Mouse (Mus musculus): ENCODE data around the gene Zc3h7b. TPM values are rescaled to one million over a fixed set of nuclear protein-coding genes. Genes with fewer than 3 reads are reported as not detected.

Gene Zc3h7b
- polyA plus RNA-seq, 1 experiment from 2014 or later: 34.8 TPM

DNA sequence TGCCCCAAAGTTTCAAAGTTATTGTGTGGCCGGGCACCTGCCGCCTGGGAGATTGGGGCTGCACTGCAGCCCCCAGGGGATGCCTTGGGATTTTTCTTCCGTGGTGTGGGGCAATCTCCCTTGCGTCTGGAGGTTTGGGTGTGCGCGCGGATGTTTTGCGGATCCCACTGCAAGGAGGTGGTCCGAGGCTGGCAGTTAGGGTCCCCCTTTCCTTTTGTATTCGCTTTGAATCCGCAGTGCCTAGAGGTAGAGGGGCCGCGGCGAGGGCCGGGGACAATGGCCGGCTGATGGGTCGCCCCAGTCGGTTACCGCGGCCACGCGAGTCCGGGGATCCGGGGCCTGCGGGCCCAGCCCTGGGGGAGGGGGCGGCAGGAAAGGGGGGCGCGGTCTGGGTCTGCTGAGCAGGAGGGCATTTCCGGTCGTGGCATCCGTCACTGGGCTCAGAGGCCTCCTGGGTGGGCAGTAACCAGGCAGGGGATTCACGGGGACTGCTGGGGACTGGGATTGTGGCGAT is 801 bp downstream of the Zc3h7b start:
- Histone ChIP-seq H3K4me1 (peaks cover 37% of the 10 kb centered on the region), H3K9me3 (replicated peaks) (no peaks in the 10 kb centered on the region), H3K36me3 (no peaks in the 10 kb centered on the region), H3K27me3 (no peaks in the 10 kb centered on the region), H3K4me3 (replicated peaks) (peak overlapping the region; percentile 93), H3K4me2 (peak overlapping the region; percentile 84), H3K9ac (peak overlapping the region; percentile 97), H3K27ac (peak overlapping the region; percentile 94)
- ATAC-seq (replicated peaks; ENCODE audit: low FRiP score): peak; percentile 73
- 0% methylated on average over 33 of the region's 33 CpGs for WGBS

DNA sequence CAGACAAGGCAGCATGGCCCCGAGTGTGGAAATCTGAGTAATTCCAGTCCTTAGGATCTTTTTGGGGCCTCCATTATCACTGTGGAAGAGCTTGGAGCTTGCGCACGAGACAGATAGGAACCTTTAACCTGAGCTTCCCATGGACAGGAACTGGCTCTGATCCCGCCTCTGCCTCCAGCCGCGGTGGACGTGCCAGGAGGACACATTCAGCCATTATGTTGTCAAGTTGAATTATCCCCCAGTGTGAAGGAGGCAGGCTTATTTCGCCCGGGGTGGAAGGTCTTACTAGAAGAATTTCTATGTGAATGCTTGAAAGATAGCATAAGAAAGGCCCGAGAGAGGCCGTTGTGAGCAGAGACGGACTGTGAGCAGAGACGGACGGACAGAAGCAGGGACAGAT is 4.9 kb downstream of the Zc3h7b start:
- Histone ChIP-seq H3K9me3 (replicated peaks) (no peaks in the 10 kb centered on the region), H3K4me2 (peak overlapping the region; percentile 35; the same call in 1 of the 2 replicates), H3K4me3 (replicated peaks) (0 out of 2 replicates have a peak overlapping the region, but pooled peaks have one; percentile 3), H3K9ac (no peak overlapping the region), H3K4me1 (peaks cover 42% of the 10 kb centered on the region), H3K27ac (peak overlapping the region; percentile 80), H3K36me3 (0 out of 2 replicates have a peak, but pooled peaks cover 8% of the 10 kb centered on the region), H3K27me3 (no peaks in the 10 kb centered on the region)
- WGBS: 12% methylated on average over 14 of the region's 14 CpGs
- ATAC-seq (replicated peaks; ENCODE audit: low FRiP score): no peak; the same call in 1 of the 2 replicates

DNA sequence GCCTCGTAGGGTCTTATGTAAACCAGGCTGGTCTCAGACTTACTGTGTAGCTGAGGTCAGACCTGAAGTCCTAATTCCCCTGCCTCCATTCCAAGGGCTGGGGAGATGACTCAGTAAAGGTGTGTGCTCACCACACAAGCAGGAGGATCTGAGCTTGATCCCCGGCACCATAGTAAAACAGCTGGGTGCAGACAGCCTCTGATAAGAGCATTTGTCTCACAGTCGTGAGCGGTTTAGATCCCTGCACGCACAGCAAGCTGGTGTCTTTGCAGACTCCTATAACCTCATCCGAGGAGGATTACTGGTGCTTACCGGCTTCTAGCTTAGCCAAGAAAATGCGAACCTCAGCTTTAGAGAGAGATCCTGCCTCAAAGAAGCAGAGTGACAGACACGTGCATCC is 8.8 kb downstream of the Zc3h7b start:
- no peak overlapping the region for H3K4me3 ChIP-seq (replicated peaks)
- no peak overlapping the region for H3K9ac ChIP-seq
- H3K27ac ChIP-seq: no peak overlapping the region
- ATAC-seq (replicated peaks; ENCODE audit: low FRiP score): no peak
- 97% methylated on average over 9 of the region's 9 CpGs for WGBS
- H3K27me3 ChIP-seq: no peaks in the 10 kb centered on the region
- H3K4me2 ChIP-seq: no peak overlapping the region
- H3K4me1 ChIP-seq: peaks cover 31% of the 10 kb centered on the region
- H3K36me3 ChIP-seq: peaks cover 21% of the 10 kb centered on the region
- H3K9me3 ChIP-seq (replicated peaks): no peaks in the 10 kb centered on the region

DNA sequence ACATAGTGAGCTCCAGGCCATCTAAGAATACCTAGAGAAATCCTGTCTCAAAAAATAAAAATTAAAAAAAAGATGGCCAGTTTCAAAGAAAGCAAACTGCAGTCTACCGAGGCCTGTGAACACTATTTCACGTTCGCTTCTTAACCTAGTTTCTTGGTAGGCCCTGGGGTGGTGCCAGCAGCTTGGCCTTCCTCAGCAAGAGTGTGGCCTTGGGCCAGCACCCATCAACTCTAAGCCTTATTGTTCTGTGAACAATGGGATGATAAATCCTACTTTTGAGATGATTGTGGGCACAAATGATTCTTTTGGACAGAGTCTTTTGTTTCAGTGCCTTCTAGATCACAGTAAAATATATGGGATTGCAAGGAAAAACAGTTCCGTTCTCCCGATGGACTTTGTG is 13.8 kb downstream of the Zc3h7b start:
- peaks cover 6% of the 10 kb centered on the region; the same call in 1 of the 2 replicates for H3K4me1 ChIP-seq
- ATAC-seq (replicated peaks; ENCODE audit: low FRiP score): no peak
- WGBS: 86% methylated on average over 5 of the region's 5 CpGs

DNA sequence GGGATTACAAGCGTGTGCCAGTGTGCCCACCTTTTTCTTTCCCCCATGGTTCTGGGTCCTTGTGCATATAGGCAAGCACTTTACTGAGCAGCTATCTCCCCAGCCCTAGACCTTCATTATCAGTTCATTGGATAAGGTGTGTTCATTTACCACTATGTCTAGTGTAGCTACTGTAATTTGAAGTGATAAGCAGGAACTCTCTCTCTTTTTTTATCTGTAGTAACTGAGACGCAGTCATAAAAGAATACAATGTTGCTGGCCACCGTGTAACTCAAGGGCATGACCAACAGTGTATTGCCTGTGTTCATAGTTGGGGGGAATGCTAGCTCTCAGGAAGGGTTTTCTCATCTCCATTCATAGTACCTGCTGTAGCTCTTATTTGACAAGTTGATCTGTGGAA is 14.7 kb downstream of the Zc3h7b start:
- no peak for ATAC-seq (replicated peaks; ENCODE audit: low FRiP score)
- Histone ChIP-seq H3K27me3 (no peaks in the 10 kb centered on the region), H3K4me3 (replicated peaks) (no peak overlapping the region), H3K27ac (no peak overlapping the region), H3K9ac (no peak overlapping the region), H3K36me3 (peaks cover 24% of the 10 kb centered on the region), H3K9me3 (replicated peaks) (no peaks in the 10 kb centered on the region), H3K4me2 (no peak overlapping the region), H3K4me1 (peaks cover 6% of the 10 kb centered on the region; the same call in 1 of the 2 replicates)
- 91% methylated on average over 3 of the region's 3 CpGs for WGBS

More for the DNA sequence above, 13.8 kb downstream of the Zc3h7b start:
- Histone ChIP-seq H3K36me3 (peaks cover 27% of the 10 kb centered on the region), H3K9me3 (replicated peaks) (no peaks in the 10 kb centered on the region), H3K27ac (no peak overlapping the region), H3K4me2 (no peak overlapping the region), H3K9ac (no peak overlapping the region), H3K27me3 (no peaks in the 10 kb centered on the region), H3K4me3 (replicated peaks) (no peak overlapping the region)

DNA sequence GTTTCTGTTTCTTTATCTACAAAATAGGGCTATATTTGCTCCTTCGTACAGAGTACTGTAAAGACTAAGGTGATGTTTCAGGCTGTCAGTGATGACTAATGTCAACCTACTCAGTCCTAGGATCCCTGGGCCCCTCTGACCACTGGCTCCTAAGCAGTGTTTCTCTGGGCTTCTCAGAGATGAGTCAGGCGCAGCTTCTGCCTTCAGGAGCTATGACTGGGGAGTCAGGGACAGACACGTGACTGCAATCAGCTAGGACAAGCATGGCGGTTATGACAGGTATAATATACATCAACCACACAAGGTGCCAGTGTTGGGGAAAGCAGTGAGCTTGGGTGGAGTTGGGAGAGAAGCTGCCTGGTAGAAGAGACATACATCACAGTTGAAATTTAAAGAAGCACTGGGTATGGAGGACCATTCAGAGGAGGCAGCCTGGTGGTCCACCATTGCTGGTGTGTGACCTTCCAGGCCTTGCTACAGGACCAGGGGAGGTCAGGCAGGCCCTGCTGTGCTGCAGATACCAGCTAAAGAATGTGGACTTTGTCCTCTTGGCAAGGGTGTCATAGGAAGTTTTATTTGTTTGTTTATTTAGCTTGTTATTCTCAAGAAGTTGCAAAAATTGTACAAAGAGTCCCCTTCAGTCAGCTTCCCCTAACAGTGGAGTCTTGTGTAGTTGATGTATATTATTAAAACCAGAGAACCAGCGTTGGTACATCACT is 15.7 kb downstream of the Zc3h7b start:
- no peaks in the 10 kb centered on the region for H3K27me3 ChIP-seq
- H3K27ac ChIP-seq: no peak overlapping the region
- H3K4me1 ChIP-seq: peaks cover 7% of the 10 kb centered on the region
- no peaks in the 10 kb centered on the region for H3K9me3 ChIP-seq (replicated peaks)
- no peak overlapping the region for H3K4me3 ChIP-seq (replicated peaks)
- H3K9ac ChIP-seq: no peak overlapping the region
- 88% methylated on average over 5 of the region's 5 CpGs for WGBS
- H3K36me3 ChIP-seq: peaks cover 14% of the 10 kb centered on the region
- H3K4me2 ChIP-seq: no peak overlapping the region
- ATAC-seq (replicated peaks; ENCODE audit: low FRiP score): no peak

DNA sequence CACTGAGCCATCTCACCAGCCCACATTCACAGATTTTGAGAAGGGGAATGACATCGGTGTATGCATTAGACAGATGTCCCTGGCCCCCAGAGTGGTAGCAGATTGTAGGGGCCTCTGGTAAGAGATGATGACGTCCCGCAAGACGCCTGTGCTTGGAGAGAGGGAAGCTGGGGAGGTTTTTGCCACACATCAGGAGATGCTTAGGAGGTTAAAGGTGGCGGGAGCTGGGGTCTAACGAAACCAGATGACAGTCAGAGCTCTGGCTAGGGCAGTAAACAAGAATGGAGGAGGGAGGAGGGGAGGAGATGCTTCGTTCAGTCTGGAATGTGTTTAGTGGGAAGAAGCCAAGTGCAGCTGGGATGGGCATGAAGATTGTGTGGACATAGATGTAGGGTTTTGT is 16.5 kb downstream of the Zc3h7b start:
- Histone ChIP-seq H3K27me3 (no peaks in the 10 kb centered on the region), H3K9ac (no peak overlapping the region), H3K36me3 (0 out of 2 replicates have a peak, but pooled peaks cover 9% of the 10 kb centered on the region), H3K4me1 (peaks cover 14% of the 10 kb centered on the region), H3K4me2 (no peak overlapping the region), H3K9me3 (replicated peaks) (no peaks in the 10 kb centered on the region), H3K4me3 (replicated peaks) (no peak overlapping the region), H3K27ac (no peak overlapping the region)
- no peak for ATAC-seq (replicated peaks; ENCODE audit: low FRiP score)
- 91% methylated on average over 7 of the region's 7 CpGs for whole genome bisulfite sequencing

DNA sequence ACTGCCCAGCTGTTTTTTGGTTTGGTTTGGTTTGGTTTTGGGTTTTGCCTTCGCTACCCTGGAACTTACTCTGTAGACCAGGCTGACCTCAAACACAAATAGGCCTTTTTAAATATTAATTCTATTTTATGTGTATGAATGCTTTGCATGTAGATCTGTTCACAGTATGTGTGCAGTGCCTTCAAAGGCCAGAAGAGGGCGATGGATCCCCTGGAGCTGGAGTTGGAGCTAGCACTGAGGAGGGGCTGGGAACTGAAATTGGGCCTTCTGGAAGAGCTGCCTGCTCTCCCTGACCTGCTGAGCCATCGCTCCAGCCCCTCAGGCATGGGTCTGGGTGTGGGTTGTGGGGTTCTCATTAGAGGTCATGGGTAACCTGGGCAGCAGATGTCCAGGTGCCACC is 17.1 kb downstream of the Zc3h7b start:
- Histone ChIP-seq H3K4me2 (no peak overlapping the region), H3K36me3 (0 out of 2 replicates have a peak, but pooled peaks cover 9% of the 10 kb centered on the region), H3K9ac (no peak overlapping the region), H3K27ac (no peak overlapping the region), H3K4me1 (peaks cover 14% of the 10 kb centered on the region), H3K27me3 (no peaks in the 10 kb centered on the region), H3K9me3 (replicated peaks) (no peaks in the 10 kb centered on the region), H3K4me3 (replicated peaks) (no peak overlapping the region)
- ATAC-seq (replicated peaks; ENCODE audit: low FRiP score): no peak
- WGBS: 88% methylated on average over 3 of the region's 3 CpGs

DNA sequence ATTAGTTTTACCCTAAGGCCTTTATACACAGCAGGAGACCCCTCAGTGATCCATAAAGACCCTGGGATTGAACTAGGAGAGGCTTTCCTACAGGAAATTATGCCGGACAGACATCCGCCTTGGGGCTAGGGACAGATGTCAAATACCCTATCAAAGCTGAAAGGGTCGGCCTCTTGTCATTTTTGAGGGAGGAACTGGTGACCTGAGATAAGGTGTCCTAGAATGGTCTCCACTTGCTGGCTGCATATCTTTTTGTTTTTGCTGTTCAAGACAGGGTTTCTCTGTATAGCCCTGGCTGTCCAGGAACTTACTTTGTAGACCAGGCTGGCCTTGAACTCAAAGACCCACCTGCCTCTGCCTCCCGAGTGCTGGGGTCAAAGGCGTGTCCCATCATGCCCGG is 19.7 kb downstream of the Zc3h7b start:
- H3K4me1 ChIP-seq: peaks cover 16% of the 10 kb centered on the region
- no peak overlapping the region for H3K27ac ChIP-seq
- H3K4me2 ChIP-seq: no peak overlapping the region
- no peaks in the 10 kb centered on the region for H3K9me3 ChIP-seq (replicated peaks)
- H3K9ac ChIP-seq: no peak overlapping the region
- no peak overlapping the region for H3K4me3 ChIP-seq (replicated peaks)
- H3K27me3 ChIP-seq: no peaks in the 10 kb centered on the region
- ATAC-seq (replicated peaks; ENCODE audit: low FRiP score): no peak
- peaks cover 23% of the 10 kb centered on the region for H3K36me3 ChIP-seq
- 88% methylated on average over 6 of the region's 6 CpGs for WGBS

DNA sequence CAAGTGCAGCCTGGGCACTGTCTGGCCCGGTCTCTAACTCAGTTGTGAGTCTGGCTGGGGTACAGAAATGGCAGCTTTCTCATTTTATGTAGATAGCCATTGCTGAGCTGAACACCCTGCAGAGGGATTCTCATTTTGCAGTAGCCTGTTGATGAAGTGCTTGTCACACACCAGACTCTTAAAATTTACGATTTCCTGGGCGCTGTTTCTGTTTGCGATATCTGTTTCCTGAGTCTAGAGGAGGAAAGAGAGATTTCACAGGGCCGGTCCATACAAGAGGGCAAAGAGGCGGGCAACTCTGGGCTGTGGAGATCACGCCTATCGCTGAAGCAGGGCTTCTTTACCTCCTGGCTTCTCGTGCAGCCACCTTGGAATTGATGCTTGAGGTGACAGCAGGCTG is 20.8 kb downstream of the Zc3h7b start:
- ATAC-seq (replicated peaks; ENCODE audit: low FRiP score): no peak
- H3K36me3 ChIP-seq: peaks cover 30% of the 10 kb centered on the region
- no peak overlapping the region for H3K4me3 ChIP-seq (replicated peaks)
- no peak overlapping the region for H3K9ac ChIP-seq
- no peaks in the 10 kb centered on the region for H3K9me3 ChIP-seq (replicated peaks)
- no peaks in the 10 kb centered on the region for H3K27me3 ChIP-seq
- WGBS: 57% methylated on average over 9 of the region's 9 CpGs
- H3K4me2 ChIP-seq: no peak overlapping the region
- H3K27ac ChIP-seq: no peak overlapping the region
- H3K4me1 ChIP-seq: peaks cover 16% of the 10 kb centered on the region

DNA sequence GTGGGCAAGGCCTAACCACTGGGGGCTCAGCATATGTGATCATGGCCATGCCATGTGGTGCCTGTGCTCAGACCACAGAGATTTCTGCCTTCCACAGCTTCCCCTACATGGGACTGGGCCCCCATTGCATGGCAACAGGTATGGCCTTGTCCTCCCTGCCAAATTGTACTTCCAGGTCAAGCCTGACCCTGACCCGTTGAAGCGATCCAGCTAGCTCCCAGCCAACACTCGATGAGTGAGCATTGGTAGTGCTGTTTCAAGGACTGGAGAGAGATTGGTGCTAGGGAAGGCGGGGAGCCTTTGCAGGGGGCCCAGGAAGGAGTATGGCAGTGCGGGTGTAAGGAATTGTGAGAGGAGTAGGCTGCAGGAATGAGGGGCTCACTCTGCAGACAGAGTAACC is 21.6 kb downstream of the Zc3h7b start:
- Histone ChIP-seq H3K4me1 (peaks cover 16% of the 10 kb centered on the region), H3K27ac (no peak overlapping the region), H3K9ac (no peak overlapping the region), H3K9me3 (replicated peaks) (no peaks in the 10 kb centered on the region), H3K27me3 (no peaks in the 10 kb centered on the region), H3K4me2 (no peak overlapping the region), H3K4me3 (replicated peaks) (no peak overlapping the region), H3K36me3 (peaks cover 34% of the 10 kb centered on the region)
- no peak for ATAC-seq (replicated peaks; ENCODE audit: low FRiP score)
- 87% methylated on average over 5 of the region's 5 CpGs for WGBS

DNA sequence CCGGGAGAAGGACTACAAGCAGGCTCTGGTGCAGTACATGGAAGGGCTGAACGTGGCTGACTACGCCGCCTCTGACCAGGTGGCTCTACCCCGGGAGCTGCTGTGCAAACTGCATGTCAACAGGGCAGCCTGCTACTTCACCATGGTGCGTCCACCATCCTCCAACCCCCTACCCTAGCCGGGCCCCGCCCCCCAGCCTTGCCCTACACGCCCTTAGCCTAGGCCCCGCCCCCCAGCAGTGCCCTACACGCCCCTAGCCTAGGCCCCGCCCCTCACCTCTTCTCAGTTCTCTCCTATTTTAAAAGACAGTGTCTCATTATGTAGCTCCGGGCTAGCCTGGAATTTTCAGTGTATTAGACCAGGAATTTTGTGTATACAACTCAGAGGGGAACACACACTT is 24.2 kb downstream of the Zc3h7b start:
- no peak overlapping the region for H3K4me3 ChIP-seq (replicated peaks)
- no peaks in the 10 kb centered on the region for H3K9me3 ChIP-seq (replicated peaks)
- no peak; the same call in 1 of the 2 replicates for ATAC-seq (replicated peaks; ENCODE audit: low FRiP score)
- peaks cover 25% of the 10 kb centered on the region for H3K4me1 ChIP-seq
- H3K9ac ChIP-seq: no peak overlapping the region
- no peak overlapping the region for H3K27ac ChIP-seq
- peaks cover 55% of the 10 kb centered on the region for H3K36me3 ChIP-seq
- no peaks in the 10 kb centered on the region for H3K27me3 ChIP-seq
- no peak overlapping the region for H3K4me2 ChIP-seq
- 63% methylated on average over 13 of the region's 13 CpGs for WGBS
